Mouse (Mus musculus): Measurements from ENCODE around the gene Olfml1. TPM values are rescaled to one million over a fixed set of nuclear protein-coding genes. Genes with fewer than 3 reads are reported as not detected.

The Olfml1 gene
- total and polyA plus RNA-seq, 3 experiments = not detected

DNA sequence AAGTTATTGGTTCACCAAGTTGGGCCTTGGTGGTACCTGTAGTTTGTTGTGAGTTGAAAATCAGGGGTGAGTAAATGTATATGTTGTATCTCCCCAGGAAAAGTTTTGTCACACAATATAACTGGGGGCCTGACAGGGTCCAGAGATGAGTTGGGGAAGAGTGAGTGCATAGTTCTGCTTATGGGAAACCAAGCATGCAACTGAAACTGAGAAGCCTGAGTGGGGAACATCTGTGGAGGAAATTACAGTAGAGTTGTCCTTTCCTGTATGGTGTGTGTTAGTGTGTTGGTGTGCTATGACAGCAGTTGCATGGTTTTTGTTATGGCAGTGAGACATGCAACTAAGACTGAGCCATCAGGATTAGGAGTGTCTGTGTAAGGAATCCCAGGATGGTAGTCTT, 61.1 kb downstream of the Olfml1 start:
- H3K4me3 ChIP-seq (ENCODE audit: control insufficient read depth in 1 of 2, insufficient read depth in 1 of 2, low read depth in 2 of 2, low read length in 2 of 2) = no peak overlapping the region
- TF ChIP-seq MYC (IDR thresholded peaks at IDR 0.05; ENCODE audit: low read depth, low read length) = no peak
- TF ChIP-seq GABPA (IDR thresholded peaks at IDR 0.05; ENCODE audit: low read depth, low read length) = no peak
- TF ChIP-seq ZMIZ1 (IDR thresholded peaks at IDR 0.05; ENCODE audit: low read depth, low read length) = no peak
- DNase-seq (ENCODE audit: low read depth, low spot score) = no peak
- H3K36me3 ChIP-seq (ENCODE audit: control insufficient read depth in 1 of 2, insufficient read depth in 2 of 2, low read length in 2 of 2) = no peaks in the 10 kb centered on the region
- no peaks in the 10 kb centered on the region for H3K9me3 ChIP-seq (replicated peaks; ENCODE audit: insufficient read depth, low read length)
- no peaks in the 10 kb centered on the region for H3K79me2 ChIP-seq (ENCODE audit: control insufficient read depth, insufficient read depth, low read length, poor library complexity)
- no peak overlapping the region for H3K9ac ChIP-seq (ENCODE audit: control insufficient read depth, low read depth, low read length, poor library complexity, severe bottlenecking)
- H3K27ac ChIP-seq (ENCODE audit: control insufficient read depth, low read depth, low read length) = no peak overlapping the region
- H3K27me3 ChIP-seq (ENCODE audit: control insufficient read depth in 1 of 2, insufficient read depth in 2 of 2, low read length in 2 of 2) = no peaks in the 10 kb centered on the region
- no peaks in the 10 kb centered on the region for H3K4me1 ChIP-seq (ENCODE audit: control insufficient read depth in 1 of 2, insufficient read depth in 2 of 2, low read length in 2 of 2)

GRCm38 (mm10) chr7:107633201-107633600, 66.0 kb downstream of the Olfml1 start:
- no peaks in the 10 kb centered on the region for H3K4me1 ChIP-seq (ENCODE audit: control insufficient read depth in 1 of 2, insufficient read depth in 2 of 2, low read length in 2 of 2)
- H3K9me3 ChIP-seq (replicated peaks; ENCODE audit: insufficient read depth, low read length) = no peaks in the 10 kb centered on the region
- TF ChIP-seq NRF1 (IDR thresholded peaks at IDR 0.05; ENCODE audit: insufficient read depth, low read depth, low read length, poor library complexity, severe bottlenecking) (no peak), MAFK (IDR thresholded peaks at IDR 0.05; ENCODE audit: borderline replicate concordance, low read depth, low read length) (no peak), MEF2A (IDR thresholded peaks at IDR 0.05; ENCODE audit: extremely low read depth, insufficient replicate concordance, low read depth, low read length, poor library complexity, severe bottlenecking) (no peak), POLR2A (IDR thresholded peaks at IDR 0.05; ENCODE audit: control insufficient read depth in 1 of 2, insufficient read depth in 1 of 2, low read depth in 1 of 2, low read length in 2 of 2, poor library complexity in 1 of 2) (no peak), ZMIZ1 (IDR thresholded peaks at IDR 0.05; ENCODE audit: low read depth, low read length) (no peak), POLR2AphosphoS2 (IDR thresholded peaks at IDR 0.05; ENCODE audit: low read length) (no peak), USF1 (IDR thresholded peaks at IDR 0.05; ENCODE audit: low read depth, low read length) (no peak), SMC3 (IDR thresholded peaks at IDR 0.05; ENCODE audit: low read depth, low read length) (no peak), SIN3A (IDR thresholded peaks at IDR 0.05; ENCODE audit: low read length) (no peak), MAZ (IDR thresholded peaks at IDR 0.05; ENCODE audit: low read depth, low read length) (no peak), POLR2AphosphoS5 (IDR thresholded peaks at IDR 0.05; ENCODE audit: borderline replicate concordance, low read depth, low read length) (no peak), ZKSCAN1 (IDR thresholded peaks at IDR 0.05; ENCODE audit: low read depth, low read length) (no peak)
- no peaks in the 10 kb centered on the region for H3K27me3 ChIP-seq (ENCODE audit: control insufficient read depth in 1 of 2, insufficient read depth in 2 of 2, low read length in 2 of 2)
- no peak for DNase-seq (ENCODE audit: low read depth, low spot score)
- no peak overlapping the region for H3K9ac ChIP-seq (ENCODE audit: control insufficient read depth, low read depth, low read length, poor library complexity, severe bottlenecking)
- H3K79me2 ChIP-seq (ENCODE audit: control insufficient read depth, insufficient read depth, low read length, poor library complexity) = no peaks in the 10 kb centered on the region
- no peaks in the 10 kb centered on the region for H3K36me3 ChIP-seq (ENCODE audit: control insufficient read depth in 1 of 2, insufficient read depth in 2 of 2, low read length in 2 of 2)
- H3K4me3 ChIP-seq (ENCODE audit: control insufficient read depth in 1 of 2, insufficient read depth in 1 of 2, low read depth in 2 of 2, low read length in 2 of 2) = no peak overlapping the region
- H3K27ac ChIP-seq (ENCODE audit: control insufficient read depth, low read depth, low read length) = no peak overlapping the region

DNA sequence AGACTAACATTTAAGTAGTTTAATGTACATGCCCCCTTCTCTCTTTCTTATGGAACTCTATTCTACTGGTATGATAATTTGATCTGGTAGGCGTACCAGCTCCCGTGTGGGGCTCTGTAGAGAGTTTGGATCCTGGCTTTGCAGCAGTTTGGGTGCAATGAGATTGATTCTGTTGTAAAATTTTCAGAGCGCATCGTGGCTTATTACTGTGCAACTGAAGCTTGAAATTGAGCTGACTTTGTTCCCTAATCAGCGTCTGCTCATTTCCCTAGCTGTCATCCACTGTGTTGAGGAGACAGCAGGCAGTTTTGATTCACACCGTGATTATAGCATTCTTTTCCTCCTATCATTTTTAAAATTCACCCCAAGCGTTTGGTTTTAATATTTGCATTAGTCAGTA, 70.2 kb downstream of the Olfml1 start:
- Histone ChIP-seq H3K4me1 (ENCODE audit: control insufficient read depth in 1 of 2, insufficient read depth in 2 of 2, low read length in 2 of 2) (no peaks in the 10 kb centered on the region), H3K9ac (ENCODE audit: control insufficient read depth, low read depth, low read length, poor library complexity, severe bottlenecking) (no peak overlapping the region), H3K79me2 (ENCODE audit: control insufficient read depth, insufficient read depth, low read length, poor library complexity) (no peaks in the 10 kb centered on the region), H3K27ac (ENCODE audit: control insufficient read depth, low read depth, low read length) (no peak overlapping the region), H3K36me3 (ENCODE audit: control insufficient read depth in 1 of 2, insufficient read depth in 2 of 2, low read length in 2 of 2) (no peaks in the 10 kb centered on the region), H3K27me3 (ENCODE audit: control insufficient read depth in 1 of 2, insufficient read depth in 2 of 2, low read length in 2 of 2) (no peaks in the 10 kb centered on the region), H3K4me3 (ENCODE audit: control insufficient read depth in 1 of 2, insufficient read depth in 1 of 2, low read depth in 2 of 2, low read length in 2 of 2) (no peak overlapping the region), H3K9me3 (replicated peaks; ENCODE audit: insufficient read depth, low read length) (no peaks in the 10 kb centered on the region)
- DNase-seq (ENCODE audit: low read depth, low spot score) = no peak
- TF ChIP-seq GABPA (IDR thresholded peaks at IDR 0.05; ENCODE audit: low read depth, low read length) = no peak
- no peak for TF ChIP-seq KAT2A (conservative IDR thresholded peaks at IDR 0.05; ENCODE audit: low read depth, low read length)
- TF ChIP-seq TAL1 (IDR thresholded peaks at IDR 0.05; ENCODE audit: low read length) = no peak
- TF ChIP-seq USF1 (IDR thresholded peaks at IDR 0.05; ENCODE audit: low read depth, low read length) = no peak
- no peak for TF ChIP-seq ZNF384 (IDR thresholded peaks at IDR 0.05; ENCODE audit: low read depth, low read length)
- no peak for TF ChIP-seq TBP (IDR thresholded peaks at IDR 0.05; ENCODE audit: low read depth, low read length)
- no peak for TF ChIP-seq MYC (IDR thresholded peaks at IDR 0.05; ENCODE audit: low read depth, low read length)
- no peak for TF ChIP-seq ZMIZ1 (IDR thresholded peaks at IDR 0.05; ENCODE audit: low read depth, low read length)
- TF ChIP-seq POLR2AphosphoS5 (IDR thresholded peaks at IDR 0.05; ENCODE audit: borderline replicate concordance, low read depth, low read length) = no peak
- no peak for TF ChIP-seq RCOR1 (IDR thresholded peaks at IDR 0.05; ENCODE audit: low read depth, low read length)
- no peak for TF ChIP-seq MAFK (IDR thresholded peaks at IDR 0.05; ENCODE audit: borderline replicate concordance, low read depth, low read length)
- no peak for TF ChIP-seq UBTF (IDR thresholded peaks at IDR 0.05; ENCODE audit: borderline replicate concordance, insufficient read depth, low read depth, low read length)
